Mouse (Mus musculus): Measurements from ENCODE around the gene Anks6. TPM values are rescaled to one million over a fixed set of nuclear protein-coding genes. Genes with fewer than 3 reads are reported as not detected.
A peak's percentile ranks its signal among the peaks of the same experiment; 100 is the strongest.

Anks6 gene
- 17.2 and 19.5 TPM in 2 replicates for polyA plus RNA-seq (2012; rRNA removed)

GRCm38 (mm10) chr4:47056791-47057509 is at the start of gene Anks6:
Anks6 (minus strand) TSS chr4:47057427.
- 2% methylated on average over 76 of the region's 86 CpGs for WGBS
- DNase-seq = peak in 1 of 2 experiments; percentile 83

DNA sequence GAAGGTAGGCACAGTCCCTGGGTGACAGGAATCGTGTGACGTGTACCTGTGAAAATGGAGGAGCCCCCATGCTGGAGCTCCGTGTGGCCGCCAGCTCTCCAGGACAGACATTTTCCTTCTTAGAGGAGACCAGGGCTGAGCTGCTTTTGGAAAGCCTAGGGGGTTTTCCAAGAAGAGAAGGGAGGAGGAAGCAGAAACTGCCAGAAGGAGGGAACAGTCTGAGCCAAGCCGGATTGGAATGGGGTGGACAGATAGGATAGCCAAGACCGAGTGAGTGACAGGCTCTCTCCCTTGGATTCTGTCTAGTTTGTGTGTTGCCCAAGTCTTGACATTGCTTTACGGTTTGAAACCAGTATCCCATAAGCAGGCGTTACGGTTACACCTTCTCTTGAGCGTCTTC is 46.3 kb upstream of the Anks6 start:
- no peak for TF ChIP-seq CTCF (IDR thresholded peaks at IDR 0.05; ENCODE audit: borderline replicate concordance, insufficient read depth, low read depth, low read length)
- no peak for TF ChIP-seq POLR2A (IDR thresholded peaks at IDR 0.05; ENCODE audit: borderline replicate concordance, insufficient read depth, low read length)
- 62% methylated on average over 10 of the region's 10 CpGs for WGBS
- no peak overlapping the region for H3K27ac ChIP-seq (ENCODE audit: insufficient read depth, low read length)
- no peaks in the 10 kb centered on the region for H3K4me1 ChIP-seq (ENCODE audit: control insufficient read depth, insufficient read depth, low read length)
- no peak overlapping the region for H3K4me3 ChIP-seq (replicated peaks; ENCODE audit: insufficient read depth, low read depth, low read length)
- no peaks in the 10 kb centered on the region for H3K27me3 ChIP-seq (ENCODE audit: control insufficient read depth, insufficient read depth, low read length)
- no peak for DNase-seq

More at GRCm38 (mm10) chr4:47056791-47057509, at the start of gene Anks6:
- Histone ChIP-seq H3K27ac (ENCODE audit: insufficient read depth, low read length) (peak within 1 kb of the TSS; percentile 81), H3K4me1 (ENCODE audit: control insufficient read depth, insufficient read depth, low read length) (peaks cover 11% of the 10 kb centered on the region), H3K27me3 (ENCODE audit: control insufficient read depth, insufficient read depth, low read length) (no peaks in the 10 kb centered on the region), H3K4me3 (replicated peaks; ENCODE audit: insufficient read depth, low read depth, low read length) (peak within 1 kb of the TSS; percentile 81)
- TF ChIP-seq POLR2A (IDR thresholded peaks at IDR 0.05; ENCODE audit: borderline replicate concordance, insufficient read depth, low read length) (peak; percentile 88), CTCF (IDR thresholded peaks at IDR 0.05; ENCODE audit: borderline replicate concordance, insufficient read depth, low read depth, low read length) (no peak)

DNA sequence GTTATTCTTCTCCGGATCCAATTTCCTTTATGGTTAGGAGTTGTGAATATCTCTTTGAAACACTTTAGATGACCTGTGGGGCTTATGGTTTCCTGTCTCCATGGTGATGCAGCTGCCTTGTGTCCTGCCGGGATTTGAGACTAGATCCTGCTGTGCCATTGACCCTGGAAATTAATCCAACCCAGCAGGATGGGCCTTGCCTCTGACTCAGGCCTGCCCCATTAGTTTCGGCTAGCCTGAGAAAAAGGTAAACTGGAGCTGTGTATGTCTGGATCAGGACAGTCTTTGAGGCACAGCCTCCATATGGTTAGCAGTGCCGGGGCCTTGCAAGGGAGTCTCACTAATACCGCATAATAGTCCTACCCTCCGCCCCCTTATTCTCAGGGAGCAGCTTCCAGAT is 36.4 kb upstream of the Anks6 start:
- DNase-seq = no peak
- 75% methylated on average over 6 of the region's 6 CpGs for WGBS
- H3K4me3 ChIP-seq (replicated peaks; ENCODE audit: insufficient read depth, low read depth, low read length) = no peak overlapping the region
- no peaks in the 10 kb centered on the region; the same call in 1 of the 2 replicates for H3K4me1 ChIP-seq (ENCODE audit: control insufficient read depth, insufficient read depth, low read length)
- H3K27me3 ChIP-seq (ENCODE audit: control insufficient read depth, insufficient read depth, low read length) = no peaks in the 10 kb centered on the region; the same call in 1 of the 2 replicates
- H3K27ac ChIP-seq (ENCODE audit: insufficient read depth, low read length) = no peak overlapping the region
- no peak for TF ChIP-seq CTCF (IDR thresholded peaks at IDR 0.05; ENCODE audit: borderline replicate concordance, insufficient read depth, low read depth, low read length)
- no peak for TF ChIP-seq POLR2A (IDR thresholded peaks at IDR 0.05; ENCODE audit: borderline replicate concordance, insufficient read depth, low read length)

- 82% methylated on average over 9 of the region's 9 CpGs for WGBS
- TF ChIP-seq CTCF (IDR thresholded peaks at IDR 0.05; ENCODE audit: borderline replicate concordance, insufficient read depth, low read depth, low read length) = no peak
- TF ChIP-seq POLR2A (IDR thresholded peaks at IDR 0.05; ENCODE audit: borderline replicate concordance, insufficient read depth, low read length) = no peak
Observed at GRCm38 (mm10) chr4:47093161-47093560, 35.9 kb upstream of the Anks6 start.

GRCm38 (mm10) chr4:47092387-47093021 is 35.3 kb upstream of the Anks6 start:
- Histone ChIP-seq H3K4me1 (ENCODE audit: control insufficient read depth, insufficient read depth, low read length) (no peaks in the 10 kb centered on the region; the same call in 1 of the 2 replicates), H3K27me3 (ENCODE audit: control insufficient read depth, insufficient read depth, low read length) (no peaks in the 10 kb centered on the region; the same call in 1 of the 2 replicates), H3K4me3 (replicated peaks; ENCODE audit: insufficient read depth, low read depth, low read length) (peak overlapping the region; percentile 59), H3K27ac (ENCODE audit: insufficient read depth, low read length) (no peak overlapping the region)
- TF ChIP-seq POLR2A (IDR thresholded peaks at IDR 0.05; ENCODE audit: borderline replicate concordance, insufficient read depth, low read length) = no peak
- TF ChIP-seq CTCF (IDR thresholded peaks at IDR 0.05; ENCODE audit: borderline replicate concordance, insufficient read depth, low read depth, low read length) = no peak
- 12% methylated on average over 21 of the region's 21 CpGs for WGBS
- peak; percentile 6 to 16 for DNase-seq

More at GRCm38 (mm10) chr4:47093161-47093560, 35.9 kb upstream of the Anks6 start:
- Histone ChIP-seq H3K27ac (ENCODE audit: insufficient read depth, low read length) (no peak overlapping the region), H3K4me3 (replicated peaks; ENCODE audit: insufficient read depth, low read depth, low read length) (no peak overlapping the region), H3K4me1 (ENCODE audit: control insufficient read depth, insufficient read depth, low read length) (no peaks in the 10 kb centered on the region; the same call in 1 of the 2 replicates), H3K27me3 (ENCODE audit: control insufficient read depth, insufficient read depth, low read length) (no peaks in the 10 kb centered on the region; the same call in 1 of the 2 replicates)
- no peak for DNase-seq

DNA sequence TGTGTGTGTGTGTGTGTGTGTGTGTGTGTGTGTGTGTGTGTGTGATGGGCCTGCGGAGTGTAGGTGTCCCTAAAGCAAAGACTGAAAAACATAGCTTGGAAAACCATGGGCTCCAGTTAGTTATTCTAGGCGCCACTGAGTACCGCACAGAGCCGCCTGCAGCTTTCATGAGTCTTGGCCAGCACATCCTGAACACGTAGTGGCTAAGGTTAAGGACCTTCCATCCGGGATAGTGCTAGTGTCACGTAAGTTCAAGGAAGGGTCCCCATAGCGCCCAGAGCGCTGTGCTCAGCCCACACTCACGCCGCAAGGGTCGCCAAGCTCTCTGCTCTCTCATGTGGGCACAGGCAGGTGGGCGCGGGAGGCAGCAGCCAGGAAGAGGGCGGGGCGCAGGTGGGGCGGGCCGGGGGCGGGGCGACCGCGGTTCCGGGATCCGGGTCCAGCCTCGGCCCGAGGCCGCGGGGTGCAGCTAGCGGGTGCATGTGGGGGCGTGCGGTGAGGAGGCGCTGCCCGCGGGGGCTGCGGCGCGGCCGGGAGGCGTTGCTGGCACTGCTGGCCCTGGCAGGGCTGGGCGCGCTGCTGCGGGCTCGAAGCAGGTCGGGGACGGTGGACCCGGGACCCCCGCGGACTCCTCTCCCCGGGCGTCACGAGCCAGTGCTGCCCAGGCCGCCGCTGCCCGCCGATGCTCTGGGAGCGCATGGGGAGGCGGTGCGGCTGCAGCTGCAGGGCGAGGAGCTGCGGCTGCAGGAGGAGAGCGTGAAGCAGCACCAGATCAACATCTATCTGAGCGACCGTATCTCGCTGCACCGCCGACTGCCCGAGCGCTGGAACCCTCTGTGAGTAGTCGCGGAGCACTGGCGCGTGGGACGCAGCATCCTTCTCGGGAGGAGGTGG is 34.5 kb upstream of the Anks6 start, which contains the start of gene Galnt12:
Galnt12 (plus strand) TSS at position 417 of the 894 bp plus-strand sequence.
- Histone ChIP-seq H3K4me3 (replicated peaks; ENCODE audit: insufficient read depth, low read depth, low read length) (peak within 1 kb of the TSS; percentile 59), H3K4me1 (ENCODE audit: control insufficient read depth, insufficient read depth, low read length) (no peaks in the 10 kb centered on the region; the same call in 1 of the 2 replicates), H3K27me3 (ENCODE audit: control insufficient read depth, insufficient read depth, low read length) (no peaks in the 10 kb centered on the region; the same call in 1 of the 2 replicates), H3K27ac (ENCODE audit: insufficient read depth, low read length) (no peak within 1 kb of the TSS)
- WGBS = 2% methylated on average over 74 of the region's 74 CpGs
- TF ChIP-seq POLR2A (IDR thresholded peaks at IDR 0.05; ENCODE audit: borderline replicate concordance, insufficient read depth, low read length) (no peak), CTCF (IDR thresholded peaks at IDR 0.05; ENCODE audit: borderline replicate concordance, insufficient read depth, low read depth, low read length) (no peak)
- DNase-seq = peak; percentile 11 to 19

- 46% methylated on average over 7 of the region's 7 CpGs for WGBS
- no peak for DNase-seq
- H3K27me3 ChIP-seq (ENCODE audit: control insufficient read depth, insufficient read depth, low read length) = no peaks in the 10 kb centered on the region; the same call in 1 of the 2 replicates
- no peak overlapping the region for H3K4me3 ChIP-seq (replicated peaks; ENCODE audit: insufficient read depth, low read depth, low read length)
- no peak overlapping the region for H3K27ac ChIP-seq (ENCODE audit: insufficient read depth, low read length)
- TF ChIP-seq POLR2A (IDR thresholded peaks at IDR 0.05; ENCODE audit: borderline replicate concordance, insufficient read depth, low read length) = no peak
- no peak for TF ChIP-seq CTCF (IDR thresholded peaks at IDR 0.05; ENCODE audit: borderline replicate concordance, insufficient read depth, low read depth, low read length)
- H3K4me1 ChIP-seq (ENCODE audit: control insufficient read depth, insufficient read depth, low read length) = no peaks in the 10 kb centered on the region; the same call in 1 of the 2 replicates
Observed at GRCm38 (mm10) chr4:47088671-47089070, 31.4 kb upstream of the Anks6 start.
